Mouse (Mus musculus): ENCODE results near the gene Ercc4.
A peak's percentile ranks its signal among the peaks of the same experiment; 100 is the strongest.
"Not testable (repeated sequence)": the region's sequence is repeated elsewhere in the genome, so short reads cannot be mapped to it uniquely, and the experiment has no call there.

The Ercc4 gene

DNA sequence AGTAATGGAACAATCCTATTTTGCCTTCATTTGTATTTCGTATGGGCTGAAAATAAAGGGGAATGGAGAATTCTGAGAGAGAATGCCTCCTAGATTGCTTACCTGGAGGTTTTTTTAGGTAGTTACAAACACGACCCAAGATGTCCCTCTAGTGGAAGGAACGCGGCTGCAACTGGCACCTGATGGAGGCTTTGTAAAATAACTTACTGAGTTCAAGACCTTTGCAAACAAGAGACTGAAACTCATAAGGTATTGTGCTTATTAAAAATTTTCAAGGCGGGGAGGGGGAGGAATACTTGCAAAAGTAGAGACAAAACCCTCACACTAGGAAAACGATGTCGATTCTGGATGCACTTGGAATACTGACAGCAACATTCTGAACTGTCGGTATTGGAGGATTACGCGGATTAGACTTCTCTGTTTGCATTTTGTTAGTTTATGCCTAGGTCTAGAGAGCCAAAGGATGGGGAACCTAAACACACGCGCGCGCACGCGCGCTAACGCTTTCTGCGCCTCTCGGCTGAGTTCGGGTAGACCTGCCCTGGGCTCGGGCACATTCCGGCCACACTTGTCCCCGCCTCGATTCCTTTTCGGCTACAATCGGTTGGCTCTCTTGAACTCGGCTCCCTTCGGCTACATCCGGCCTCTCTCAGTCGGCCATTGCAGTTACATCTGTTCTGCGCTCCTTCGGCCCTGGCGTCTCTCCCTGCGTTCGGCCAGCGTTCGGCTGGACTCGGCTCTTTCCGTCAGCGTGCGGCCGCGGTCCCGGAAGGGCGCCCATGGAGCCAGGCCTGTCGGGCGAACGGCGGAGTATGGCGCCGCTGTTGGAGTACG lies at the start of gene Ercc4:
TSS of gene Ercc4 (plus strand) at position 529 of the 834 bp plus-strand sequence.
- peak; percentile 86 for DNase-seq (ENCODE audit: low spot score)

- DNase-seq (ENCODE audit: low spot score): no peak
These were observed 48.4 kb upstream of the Ercc4 start for GRCm38 (mm10) chr16:13061113-13061512.

- no peak for DNase-seq (ENCODE audit: low spot score)
These were observed 35.3 kb upstream of the Ercc4 start for GRCm38 (mm10) chr16:13074176-13074575.

GRCm38 (mm10) chr16:13080161-13080560 lies 29.3 kb upstream of the Ercc4 start:
- no peak for DNase-seq (ENCODE audit: low spot score)

DNA sequence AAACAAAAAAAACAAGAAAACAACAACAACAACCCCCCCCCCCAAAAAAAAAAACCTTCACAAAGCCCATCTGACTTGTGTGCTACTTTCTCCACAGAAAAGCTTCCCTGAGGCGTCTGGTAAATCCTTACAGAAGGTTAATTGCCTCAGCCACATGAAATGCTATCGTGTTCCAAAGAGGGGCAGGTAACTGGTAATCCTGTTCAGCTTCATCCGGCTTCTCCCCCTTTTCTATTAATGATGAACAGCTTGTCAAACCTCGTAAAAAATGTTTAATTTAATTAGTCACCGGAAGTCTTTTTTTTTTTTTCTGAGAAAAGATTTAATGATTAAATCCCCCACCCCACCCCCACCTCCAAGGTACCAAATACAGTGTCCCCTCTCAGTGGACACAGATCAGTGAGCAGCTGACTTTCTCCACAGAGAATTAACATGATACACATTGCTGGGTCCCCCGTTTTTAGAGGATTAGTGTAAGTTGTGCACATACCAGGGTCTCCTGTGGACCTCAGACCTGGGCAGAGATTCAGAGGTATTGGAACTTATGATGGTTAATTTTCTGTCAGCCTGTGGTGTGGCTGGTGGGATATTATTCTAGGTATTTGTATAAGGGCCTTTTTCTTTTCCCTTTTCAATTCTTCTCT lies 26.2 kb upstream of the Ercc4 start:
- DNase-seq (ENCODE audit: low spot score): no peak

DNA sequence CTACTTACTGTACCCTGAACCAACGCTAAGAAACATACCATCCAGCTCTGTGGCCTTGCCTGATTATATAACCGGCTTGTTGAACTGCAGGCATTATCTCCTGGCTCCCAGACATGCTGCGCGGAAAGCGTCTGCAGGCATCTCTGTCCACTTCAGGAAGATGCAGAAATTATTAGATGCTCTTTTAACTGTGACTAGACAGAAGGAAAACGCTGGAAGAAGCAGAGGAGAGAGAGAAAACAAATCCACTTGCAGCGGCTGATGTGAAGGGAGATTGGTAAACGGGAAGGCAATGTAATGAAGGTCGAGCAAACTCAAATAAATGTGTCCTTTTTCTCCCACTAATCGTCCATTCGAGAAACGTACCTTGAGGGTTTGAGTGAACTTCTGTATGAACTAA lies 1.1 kb upstream of the Ercc4 start:
- DNase-seq (ENCODE audit: low spot score): no peak

DNA sequence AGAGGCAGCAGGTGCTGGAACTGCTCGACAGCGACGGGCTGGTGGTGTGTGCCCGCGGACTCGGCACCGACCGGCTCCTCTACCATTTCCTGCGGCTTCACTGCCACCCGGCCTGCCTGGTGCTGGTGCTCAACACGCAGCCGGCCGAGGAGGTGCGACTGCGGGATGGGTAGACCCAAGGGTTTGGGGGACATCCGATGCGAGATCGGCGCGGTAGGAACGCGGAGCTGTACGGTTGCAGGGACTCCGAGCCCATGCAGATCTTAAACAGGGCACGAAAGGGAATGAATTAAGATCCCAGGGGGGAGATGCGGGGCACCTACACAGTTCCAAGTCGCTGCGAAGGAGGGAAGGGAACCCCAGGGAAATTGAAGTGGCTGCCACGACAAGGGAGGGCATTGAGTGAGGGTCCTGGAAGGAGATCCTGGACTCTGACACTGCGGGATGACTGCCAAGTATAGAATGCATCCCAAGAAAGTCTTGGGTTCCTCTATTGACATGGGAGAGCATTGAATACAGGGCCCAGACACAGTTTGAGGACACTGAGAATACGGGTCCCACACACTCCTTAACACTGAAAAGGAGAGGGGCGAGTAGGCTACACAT lies 609 bp downstream of the Ercc4 start:
- no peak for DNase-seq (ENCODE audit: low spot score)

- no peak for DNase-seq (ENCODE audit: low spot score)
These were observed 5.3 kb downstream of the Ercc4 start for GRCm38 (mm10) chr16:13114821-13115220.

- DNase-seq (ENCODE audit: low spot score): not testable (repeated sequence)
These were observed 6.0 kb downstream of the Ercc4 start for GRCm38 (mm10) chr16:13115466-13115865.

DNA sequence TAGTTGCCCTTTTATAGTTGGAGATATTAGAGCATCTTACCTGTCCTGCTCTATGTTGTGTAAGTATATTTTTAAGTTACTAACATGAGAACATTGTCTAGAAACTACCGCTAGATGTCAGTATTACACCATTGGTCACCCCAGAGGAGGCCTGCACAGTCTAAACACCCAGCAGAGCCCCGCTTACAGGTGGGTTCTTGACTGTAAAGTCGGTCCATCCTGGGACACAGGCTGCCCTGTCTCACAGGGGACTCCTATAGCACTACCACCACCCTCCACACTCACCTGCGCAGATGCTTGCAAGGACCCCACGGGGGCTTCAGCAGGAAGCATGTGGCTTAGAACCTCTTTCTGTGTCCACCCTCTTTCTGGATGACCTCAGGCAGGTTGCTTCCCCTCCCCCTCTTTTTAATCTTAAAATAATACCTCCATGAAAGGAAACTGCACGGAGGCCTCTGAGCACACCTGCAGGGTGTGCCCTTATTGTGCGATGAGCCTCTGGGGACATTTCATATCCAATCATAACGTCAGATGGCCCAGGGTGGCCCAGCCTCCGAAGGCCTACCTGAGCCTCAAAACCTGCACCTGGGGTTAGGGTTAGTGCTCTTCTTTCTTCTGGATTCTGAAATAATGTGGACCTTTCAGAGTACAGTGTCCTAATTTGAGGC lies 7.9 kb downstream of the Ercc4 start:
- no peak for DNase-seq (ENCODE audit: low spot score)

GRCm38 (mm10) chr16:13117967-13118430 lies 8.5 kb downstream of the Ercc4 start:
- no peak for DNase-seq (ENCODE audit: low spot score)

DNA sequence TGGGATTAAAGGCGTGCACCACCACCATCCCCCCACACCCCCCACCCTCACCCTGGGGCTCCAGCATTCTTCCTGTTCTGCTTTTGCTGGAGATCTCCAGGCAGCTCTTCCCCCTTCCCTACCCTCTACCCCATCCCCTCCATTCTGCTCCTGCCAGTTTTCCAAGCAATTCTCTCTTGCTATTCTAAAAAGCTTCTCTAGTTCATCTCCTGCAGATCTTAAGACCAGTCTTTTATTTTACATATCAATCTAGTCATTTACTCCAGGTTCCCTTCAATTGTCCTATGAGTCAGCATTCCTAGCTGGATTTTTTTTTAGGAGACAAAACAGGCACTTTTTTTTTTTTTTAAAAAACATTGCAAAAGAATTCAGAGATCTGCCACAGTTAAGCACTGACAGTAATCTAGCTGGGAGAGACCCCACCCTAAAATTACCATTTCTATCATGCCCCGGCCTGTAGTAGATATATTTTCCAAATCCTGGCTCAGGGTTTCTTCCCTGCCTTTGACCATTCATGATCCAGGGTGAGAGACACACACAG lies 9.3 kb downstream of the Ercc4 start:
- DNase-seq (ENCODE audit: low spot score): no peak

DNA sequence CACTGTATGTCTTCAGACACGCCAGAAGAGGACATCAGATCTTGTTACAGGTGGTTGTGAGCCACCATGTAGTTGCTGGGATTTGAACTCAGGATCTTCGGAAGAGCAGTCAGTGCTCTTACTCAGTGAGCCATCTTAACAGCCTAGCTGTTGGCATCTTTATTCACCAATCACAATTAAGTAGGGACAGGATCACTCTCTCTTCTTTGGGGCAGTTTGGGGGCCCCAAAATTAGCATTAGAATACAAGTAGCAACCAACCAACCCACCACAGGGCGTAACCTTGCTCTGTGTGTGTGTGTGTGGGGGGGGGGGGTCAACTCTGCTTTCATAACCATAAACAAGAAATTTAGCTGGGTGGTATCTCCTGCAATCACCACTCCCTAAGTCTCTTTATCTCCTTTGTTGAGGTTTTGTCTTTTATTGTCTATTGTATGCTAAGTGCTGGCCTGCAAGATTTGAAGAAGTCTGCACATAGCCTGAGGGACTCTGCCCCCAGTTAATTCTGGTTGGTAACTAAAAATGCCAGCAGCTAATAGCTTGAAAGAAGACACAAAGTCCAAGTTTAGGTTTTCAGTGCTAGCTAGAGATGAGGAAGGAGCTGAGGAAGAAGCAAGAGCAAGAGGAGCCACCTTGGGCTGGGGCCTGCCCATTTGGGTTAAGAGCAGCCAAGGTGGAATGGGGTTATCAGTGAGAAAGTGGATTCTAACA lies 10.3 kb downstream of the Ercc4 start:
- DNase-seq (ENCODE audit: low spot score): no peak

GRCm38 (mm10) chr16:13125357-13125756 lies 15.9 kb downstream of the Ercc4 start:
- no peak for DNase-seq (ENCODE audit: low spot score)

DNA sequence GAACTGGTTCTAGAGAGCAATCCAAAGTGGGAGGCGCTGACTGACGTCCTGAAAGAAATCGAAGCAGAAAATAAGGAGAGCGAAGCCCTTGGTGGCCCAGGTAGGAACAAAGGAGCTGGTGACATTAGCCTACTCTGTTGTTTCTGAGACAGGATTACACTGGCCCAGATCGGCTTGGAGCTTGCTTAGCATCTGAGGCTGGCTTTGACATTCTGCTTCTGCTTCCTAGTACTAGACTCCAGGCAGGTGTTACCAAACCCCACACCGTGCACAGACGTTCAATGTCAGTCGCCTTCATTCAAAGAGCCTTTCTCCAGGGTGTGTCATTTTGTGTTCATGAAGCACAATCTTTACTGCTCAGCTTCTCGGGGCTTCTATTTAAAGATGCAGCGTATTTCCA lies 18.1 kb downstream of the Ercc4 start:
- DNase-seq (ENCODE audit: low spot score): no peak

DNA sequence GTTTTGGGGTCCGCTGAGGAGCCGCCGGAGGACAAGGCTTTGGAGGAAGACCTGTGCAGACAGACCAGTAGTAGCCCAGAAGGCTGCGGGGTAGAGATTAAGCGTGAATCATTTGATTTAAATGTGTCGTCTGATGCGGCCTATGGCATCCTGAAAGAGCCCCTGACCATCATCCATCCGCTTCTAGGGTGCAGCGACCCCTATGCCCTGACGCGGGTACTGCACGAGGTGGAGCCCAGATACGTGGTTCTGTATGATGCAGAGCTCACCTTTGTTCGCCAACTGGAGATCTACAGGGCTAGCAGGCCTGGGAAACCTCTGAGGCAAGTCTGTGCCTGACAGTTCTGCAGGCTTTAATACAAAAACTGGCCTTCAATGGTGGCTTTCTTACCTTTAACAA lies 20.9 kb downstream of the Ercc4 start:
- no peak for DNase-seq (ENCODE audit: low spot score)

- DNase-seq (ENCODE audit: low spot score): no peak
These were observed 31.7 kb downstream of the Ercc4 start for GRCm38 (mm10) chr16:13141220-13141619.

GRCm38 (mm10) chr16:13143932-13144331 lies 34.4 kb downstream of the Ercc4 start:
- DNase-seq (ENCODE audit: low spot score): no peak

GRCm38 (mm10) chr16:13144682-13145410 lies 35.4 kb downstream of the Ercc4 start:
- no peak for DNase-seq (ENCODE audit: low spot score)

DNA sequence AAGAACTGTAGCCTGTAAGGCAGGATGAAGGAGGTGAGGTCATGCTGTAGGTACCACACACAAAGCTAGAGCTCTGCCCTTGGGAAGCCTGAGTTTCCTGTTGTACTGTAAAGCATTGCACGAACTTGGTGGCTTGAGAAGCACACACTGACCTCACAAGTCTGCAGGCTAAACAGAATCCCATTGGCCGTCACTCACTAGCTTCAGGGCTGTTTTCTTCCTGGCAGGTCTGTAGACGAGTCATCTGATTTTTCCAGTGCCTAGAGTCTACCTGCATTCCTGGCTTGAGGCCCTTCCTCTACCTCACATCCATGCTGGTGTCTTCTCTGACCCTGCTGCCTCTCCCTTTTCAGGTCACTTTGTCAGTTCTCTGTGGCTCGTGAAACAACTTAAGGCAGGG lies 36.7 kb downstream of the Ercc4 start:
- DNase-seq (ENCODE audit: low spot score): no peak
